Mouse (Mus musculus): ENCODE measurements around the gene Yrdc. TPM values are rescaled to one million over a fixed set of nuclear protein-coding genes. Genes with fewer than 3 reads are reported as not detected.

The Yrdc gene
- polyA plus RNA-seq, 1 experiment from 2014 or later = 62.4 TPM

DNA sequence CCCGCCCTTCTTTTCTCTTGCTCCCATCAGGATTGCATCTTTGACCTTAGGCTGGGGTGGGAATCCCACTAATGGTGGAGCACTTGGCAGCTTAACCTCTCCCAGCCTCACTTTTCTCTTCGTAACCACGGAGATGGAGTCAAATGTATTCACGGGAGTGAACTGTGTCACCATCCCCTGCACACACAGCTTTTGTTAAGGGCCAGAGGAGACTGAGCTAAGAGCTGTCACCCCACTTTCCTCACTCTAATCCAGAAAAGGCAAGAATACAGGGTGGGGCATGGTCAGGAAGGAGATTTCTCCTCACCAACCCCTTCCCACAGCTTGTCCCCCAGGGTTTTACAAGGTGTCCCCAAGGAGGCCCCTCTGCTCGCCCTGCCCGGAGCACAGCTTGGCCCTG is 43.3 kb downstream of the Yrdc start:
- no peaks in the 10 kb centered on the region for H3K36me3 ChIP-seq (ENCODE audit: control insufficient read depth, insufficient read depth, low read length)
- peaks cover 47% of the 10 kb centered on the region for H3K27me3 ChIP-seq (replicated peaks; ENCODE audit: control insufficient read depth, insufficient read depth, low read length)
- no peaks in the 10 kb centered on the region for H3K9me3 ChIP-seq (replicated peaks; ENCODE audit: control insufficient read depth, low read length)
- H3K27ac ChIP-seq (ENCODE audit: low read depth, low read length) = no peak overlapping the region
- H3K9ac ChIP-seq (ENCODE audit: low read length) = no peak overlapping the region
- no peak for DNase-seq (ENCODE audit: low spot score)
- peaks cover 8% of the 10 kb centered on the region; the same call in 1 of the 2 replicates for H3K4me1 ChIP-seq (ENCODE audit: control insufficient read depth, insufficient read depth, low read length)
- 31% methylated on average over 6 of the region's 6 CpGs for WGBS
- H3K4me3 ChIP-seq (ENCODE audit: low read depth, low read length) = no peak overlapping the region
- H3K4me2 ChIP-seq (ENCODE audit: low read length) = no peak overlapping the region
- no peak for ATAC-seq

- H3K27me3 ChIP-seq (replicated peaks; ENCODE audit: control insufficient read depth, insufficient read depth, low read length) = peaks cover 47% of the 10 kb centered on the region
- H3K36me3 ChIP-seq (ENCODE audit: control insufficient read depth, insufficient read depth, low read length) = no peaks in the 10 kb centered on the region
- DNase-seq (ENCODE audit: low spot score) (peak; percentile 54), ATAC-seq (peak; percentile 75)
- H3K9me3 ChIP-seq (replicated peaks; ENCODE audit: control insufficient read depth, low read length) = no peaks in the 10 kb centered on the region
- H3K9ac ChIP-seq (ENCODE audit: low read length) = peak overlapping the region; percentile 61
- H3K4me1 ChIP-seq (ENCODE audit: control insufficient read depth, insufficient read depth, low read length) = peaks cover 13% of the 10 kb centered on the region; the same call in 1 of the 2 replicates
- H3K4me2 ChIP-seq (ENCODE audit: low read length) = peak overlapping the region; percentile 77
- H3K4me3 ChIP-seq (ENCODE audit: low read depth, low read length) = peak overlapping the region; percentile 43
- no peak overlapping the region for H3K27ac ChIP-seq (ENCODE audit: low read depth, low read length)
- WGBS = 1% methylated on average over 83 of the region's 83 CpGs
Observed at GRCm38 (mm10) chr4:124894508-124895428, 44.3 kb downstream of the Yrdc start.

DNA sequence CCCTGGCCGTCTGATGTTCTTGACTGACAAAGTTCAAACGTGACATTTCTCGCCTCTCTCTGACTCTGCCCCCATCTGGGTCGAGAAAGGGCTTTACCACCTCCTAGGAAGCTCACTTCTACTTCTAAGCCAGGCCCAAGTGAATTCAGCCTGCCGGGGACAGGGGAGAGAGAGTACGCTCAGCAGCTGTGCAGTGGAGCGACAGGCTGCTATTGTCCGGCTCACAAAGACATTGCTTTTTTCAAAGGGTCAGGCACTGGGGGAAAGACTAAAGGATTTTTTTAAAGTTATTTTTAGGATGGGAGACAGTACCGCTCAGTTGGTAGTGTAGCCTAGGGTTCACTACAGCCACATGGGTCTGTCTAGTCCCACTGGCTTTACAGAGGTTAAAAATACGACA is 47.9 kb downstream of the Yrdc start:
- Histone ChIP-seq H3K4me3 (ENCODE audit: low read depth, low read length) (no peak overlapping the region), H3K9ac (ENCODE audit: low read length) (no peak overlapping the region), H3K4me1 (ENCODE audit: control insufficient read depth, insufficient read depth, low read length) (peaks cover 13% of the 10 kb centered on the region; the same call in 1 of the 2 replicates), H3K27me3 (replicated peaks; ENCODE audit: control insufficient read depth, insufficient read depth, low read length) (peaks cover 32% of the 10 kb centered on the region), H3K27ac (ENCODE audit: low read depth, low read length) (no peak overlapping the region), H3K9me3 (replicated peaks; ENCODE audit: control insufficient read depth, low read length) (no peaks in the 10 kb centered on the region), H3K36me3 (ENCODE audit: control insufficient read depth, insufficient read depth, low read length) (no peaks in the 10 kb centered on the region), H3K4me2 (ENCODE audit: low read length) (no peak overlapping the region)
- 9% methylated on average over 10 of the region's 10 CpGs for WGBS
- DNase-seq (ENCODE audit: low spot score) (no peak), ATAC-seq (no peak)

GRCm38 (mm10) chr4:124899906-124900305 is 49.4 kb downstream of the Yrdc start:
- Histone ChIP-seq H3K4me2 (ENCODE audit: low read length) (no peak overlapping the region), H3K36me3 (ENCODE audit: control insufficient read depth, insufficient read depth, low read length) (no peaks in the 10 kb centered on the region), H3K4me1 (ENCODE audit: control insufficient read depth, insufficient read depth, low read length) (peaks cover 12% of the 10 kb centered on the region; the same call in 1 of the 2 replicates), H3K4me3 (ENCODE audit: low read depth, low read length) (no peak overlapping the region), H3K27me3 (replicated peaks; ENCODE audit: control insufficient read depth, insufficient read depth, low read length) (peaks cover 17% of the 10 kb centered on the region), H3K27ac (ENCODE audit: low read depth, low read length) (no peak overlapping the region), H3K9me3 (replicated peaks; ENCODE audit: control insufficient read depth, low read length) (no peaks in the 10 kb centered on the region), H3K9ac (ENCODE audit: low read length) (no peak overlapping the region)
- DNase-seq (ENCODE audit: low spot score) (no peak), ATAC-seq (no peak)
- WGBS = 62% methylated on average over 5 of the region's 5 CpGs

Other genes with a start within 250 kb of the Yrdc start
- gene 3100002H09Rik, start 239.9 kb upstream of the Yrdc start, polyA plus RNA-seq (2014; fragmentation: Nextera tagmentation; extraction: Ambion mirVana) = not detected in 2 replicates
- gene Pou3f1, start 193.9 kb upstream of the Yrdc start, polyA plus RNA-seq (2014; fragmentation: Nextera tagmentation; extraction: Ambion mirVana) = 14.8 and 15.3 TPM in 2 replicates
- 34.5 and 42.0 TPM in 2 replicates for gene Utp11, start 157.1 kb upstream of the Yrdc start, polyA plus RNA-seq (2014; fragmentation: Nextera tagmentation; extraction: Ambion mirVana)
- 1.4 TPM in 2 replicates for gene Fhl3, start 150.0 kb upstream of the Yrdc start, polyA plus RNA-seq (2014; fragmentation: Nextera tagmentation; extraction: Ambion mirVana)
- gene Sf3a3, start 135.9 kb upstream of the Yrdc start, polyA plus RNA-seq (2014; fragmentation: Nextera tagmentation; extraction: Ambion mirVana) = 118 TPM in 2 replicates
- 20.8 and 22.1 TPM in 2 replicates for gene Inpp5b, start 108.8 kb upstream of the Yrdc start, polyA plus RNA-seq (2014; fragmentation: Nextera tagmentation; extraction: Ambion mirVana)
- 12.7 and 13.6 TPM in 2 replicates for gene Mtf1, start 48.6 kb upstream of the Yrdc start, polyA plus RNA-seq (2014; fragmentation: Nextera tagmentation; extraction: Ambion mirVana)
- 78.0 and 90.7 TPM in 2 replicates for gene 1110065P20Rik, start 517 bp downstream of the Yrdc start, polyA plus RNA-seq (2014; fragmentation: Nextera tagmentation; extraction: Ambion mirVana)
- 12.9 and 13.4 TPM in 2 replicates for gene Maneal, start 11.5 kb downstream of the Yrdc start, polyA plus RNA-seq (2014; fragmentation: Nextera tagmentation; extraction: Ambion mirVana)
- 0.27 and 0.84 TPM in 2 replicates for gene Epha10, start 30.2 kb downstream of the Yrdc start, polyA plus RNA-seq (2014; fragmentation: Nextera tagmentation; extraction: Ambion mirVana)
- gene 9930104L06Rik, start 86.4 kb downstream of the Yrdc start, polyA plus RNA-seq (2014; fragmentation: Nextera tagmentation; extraction: Ambion mirVana) = 3.2 and 5.6 TPM in 2 replicates
- gene Cdca8, start 88.6 kb downstream of the Yrdc start, polyA plus RNA-seq (2014; fragmentation: Nextera tagmentation; extraction: Ambion mirVana) = 63.5 and 63.8 TPM in 2 replicates
- gene Rspo1, start 135.8 kb downstream of the Yrdc start, polyA plus RNA-seq (2014; fragmentation: Nextera tagmentation; extraction: Ambion mirVana) = 1.8 and 2.4 TPM in 2 replicates
- 86.4 and 95.0 TPM in 2 replicates for gene Gnl2, start 165.9 kb downstream of the Yrdc start, polyA plus RNA-seq (2014; fragmentation: Nextera tagmentation; extraction: Ambion mirVana)
- gene Dnali1, start 215.0 kb downstream of the Yrdc start, polyA plus RNA-seq (2014; fragmentation: Nextera tagmentation; extraction: Ambion mirVana) = 1.1 and 1.3 TPM in 2 replicates
- 28.9 and 31.3 TPM in 2 replicates for gene Snip1, start 216.0 kb downstream of the Yrdc start, polyA plus RNA-seq (2014; fragmentation: Nextera tagmentation; extraction: Ambion mirVana)
- 153 and 164 TPM in 2 replicates for gene Meaf6, start 234.5 kb downstream of the Yrdc start, polyA plus RNA-seq (2014; fragmentation: Nextera tagmentation; extraction: Ambion mirVana)